Mouse (Mus musculus): ENCODE results near the gene Rbm25. TPM values are rescaled to one million over a fixed set of nuclear protein-coding genes. Genes with fewer than 3 reads are reported as not detected.
"Not testable (repeated sequence)": the region's sequence is repeated elsewhere in the genome, so short reads cannot be mapped to it uniquely, and the experiment has no call there.

The Rbm25 gene
- polyA plus RNA-seq, 1 experiment from 2014 or later: 115 TPM

GRCm38 (mm10) chr12:83596191-83596954, 34.7 kb upstream of the Rbm25 start:
- Histone ChIP-seq H3K27me3 (ENCODE audit: control insufficient read depth, insufficient read depth, low read length) (no peaks in the 10 kb centered on the region), H3K4me3 (ENCODE audit: low read depth, low read length) (peak overlapping the region; percentile 99), H3K9me3 (ENCODE audit: control insufficient read depth, low read length) (no peaks in the 10 kb centered on the region), H3K27ac (replicated peaks) (peak overlapping the region; percentile 95), H3K4me2 (replicated peaks; ENCODE audit: low read depth) (peak overlapping the region; percentile 70), H3K4me1 (replicated peaks; ENCODE audit: control insufficient read depth, insufficient read depth) (no peaks in the 10 kb centered on the region), H3K9ac (ENCODE audit: low read length) (peak overlapping the region; percentile 98), H3K36me3 (ENCODE audit: control insufficient read depth, insufficient read depth, low read length) (0 out of 2 replicates have a peak, but pooled peaks cover 2% of the 10 kb centered on the region)
- WGBS: 2% methylated on average over 20 of the region's 20 CpGs
- TF ChIP-seq CTCF (IDR thresholded peaks at IDR 0.05; ENCODE audit: low read depth) (no peak), EP300 (optimal IDR thresholded peaks at IDR 0.05) (no peak)
- DNase-seq (ENCODE audit: low spot score) (no peak), ATAC-seq (ENCODE audit: low FRiP score, low TSS enrichment) (no peak)

- no peaks in the 10 kb centered on the region for H3K36me3 ChIP-seq (ENCODE audit: control insufficient read depth, insufficient read depth, low read length)
- peak; percentile 96 for DNase-seq (ENCODE audit: low spot score)
- H3K4me3 ChIP-seq (ENCODE audit: low read depth, low read length): peak within 1 kb of the TSS; percentile 99
- TF ChIP-seq CTCF (IDR thresholded peaks at IDR 0.05; ENCODE audit: low read depth) (peak; percentile 26), EP300 (optimal IDR thresholded peaks at IDR 0.05) (no peak)
- no peaks in the 10 kb centered on the region for H3K27me3 ChIP-seq (ENCODE audit: control insufficient read depth, insufficient read depth, low read length)
- peak within 1 kb of the TSS; percentile 70 for H3K4me2 ChIP-seq (replicated peaks; ENCODE audit: low read depth)
- peak within 1 kb of the TSS; percentile 95 for H3K27ac ChIP-seq (replicated peaks)
- WGBS: under 1% methylated on average over 28 of the region's 28 CpGs
- no peaks in the 10 kb centered on the region for H3K4me1 ChIP-seq (replicated peaks; ENCODE audit: control insufficient read depth, insufficient read depth)
- H3K9ac ChIP-seq (ENCODE audit: low read length): peak within 1 kb of the TSS; percentile 98
- ATAC-seq (ENCODE audit: low FRiP score, low TSS enrichment): peak; percentile 99
- H3K9me3 ChIP-seq (ENCODE audit: control insufficient read depth, low read length): no peaks in the 10 kb centered on the region
Observed at GRCm38 (mm10) chr12:83597025-83597501, 34.0 kb upstream of the Rbm25 start, which contains the start of gene Zfyve1. Zfyve1 (minus strand) TSS chr12:83597222.

DNA sequence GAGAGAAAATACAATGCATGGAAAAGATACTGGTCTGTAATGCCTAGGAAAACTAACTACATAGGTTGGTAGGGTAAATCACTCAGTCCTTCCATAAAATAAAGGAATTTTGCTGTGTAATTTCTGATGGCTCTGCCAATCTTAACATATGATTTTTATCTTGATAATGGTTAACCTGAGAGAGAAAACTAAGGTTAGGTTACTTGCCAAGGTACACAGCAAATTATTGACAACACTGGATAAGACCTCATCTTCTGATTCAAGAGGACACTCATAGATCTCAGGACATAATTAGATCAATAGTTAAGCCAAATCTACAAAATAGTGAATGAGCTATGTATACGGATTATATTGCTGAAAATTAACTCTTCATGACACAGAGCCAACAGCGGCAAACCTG, 33.2 kb upstream of the Rbm25 start:
- ATAC-seq (ENCODE audit: low FRiP score, low TSS enrichment) (no peak), DNase-seq (ENCODE audit: low spot score) (no peak)
- H3K27me3 ChIP-seq (ENCODE audit: control insufficient read depth, insufficient read depth, low read length): no peaks in the 10 kb centered on the region
- H3K36me3 ChIP-seq (ENCODE audit: control insufficient read depth, insufficient read depth, low read length): no peaks in the 10 kb centered on the region
- H3K4me1 ChIP-seq (replicated peaks; ENCODE audit: control insufficient read depth, insufficient read depth): no peaks in the 10 kb centered on the region
- H3K27ac ChIP-seq (replicated peaks): no peak overlapping the region
- WGBS: 73% methylated on average over 2 of the region's 2 CpGs
- no peaks in the 10 kb centered on the region for H3K9me3 ChIP-seq (ENCODE audit: control insufficient read depth, low read length)
- H3K4me3 ChIP-seq (ENCODE audit: low read depth, low read length): no peak overlapping the region
- TF ChIP-seq CTCF (IDR thresholded peaks at IDR 0.05; ENCODE audit: low read depth) (no peak), EP300 (optimal IDR thresholded peaks at IDR 0.05) (no peak)
- no peak overlapping the region for H3K9ac ChIP-seq (ENCODE audit: low read length)
- H3K4me2 ChIP-seq (replicated peaks; ENCODE audit: low read depth): no peak overlapping the region

DNA sequence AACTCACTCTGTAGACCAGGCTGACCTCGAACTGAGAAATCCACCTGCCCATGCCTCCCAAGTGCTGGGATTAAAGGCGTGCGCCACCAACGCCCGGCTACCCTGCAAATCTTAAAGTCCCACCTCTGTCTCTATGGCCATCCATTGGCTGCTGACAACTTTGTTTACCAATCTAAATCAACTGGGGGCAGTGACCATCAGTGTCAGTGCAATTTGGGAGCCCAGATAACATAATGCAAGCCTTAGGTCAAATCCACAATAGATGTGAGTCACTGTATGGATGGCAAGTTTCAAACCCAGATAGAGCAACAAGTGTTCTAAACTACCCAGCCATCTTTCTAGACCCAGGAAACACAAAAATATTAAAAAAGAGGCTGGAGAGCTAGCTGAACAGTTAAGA, 28.8 kb upstream of the Rbm25 start:
- 84% methylated on average over 5 of the region's 5 CpGs for WGBS
- TF ChIP-seq CTCF (IDR thresholded peaks at IDR 0.05; ENCODE audit: low read depth) (no peak), EP300 (optimal IDR thresholded peaks at IDR 0.05) (no peak)
- H3K27me3 ChIP-seq (ENCODE audit: control insufficient read depth, insufficient read depth, low read length): no peaks in the 10 kb centered on the region
- no peak overlapping the region for H3K27ac ChIP-seq (replicated peaks)
- H3K4me1 ChIP-seq (replicated peaks; ENCODE audit: control insufficient read depth, insufficient read depth): no peaks in the 10 kb centered on the region
- ATAC-seq (ENCODE audit: low FRiP score, low TSS enrichment): no peak
- DNase-seq (ENCODE audit: low spot score): no peak
- H3K36me3 ChIP-seq (ENCODE audit: control insufficient read depth, insufficient read depth, low read length): no peaks in the 10 kb centered on the region
- no peak overlapping the region for H3K9ac ChIP-seq (ENCODE audit: low read length)
- no peak overlapping the region for H3K4me2 ChIP-seq (replicated peaks; ENCODE audit: low read depth)
- no peaks in the 10 kb centered on the region for H3K9me3 ChIP-seq (ENCODE audit: control insufficient read depth, low read length)
- H3K4me3 ChIP-seq (ENCODE audit: low read depth, low read length): no peak overlapping the region

DNA sequence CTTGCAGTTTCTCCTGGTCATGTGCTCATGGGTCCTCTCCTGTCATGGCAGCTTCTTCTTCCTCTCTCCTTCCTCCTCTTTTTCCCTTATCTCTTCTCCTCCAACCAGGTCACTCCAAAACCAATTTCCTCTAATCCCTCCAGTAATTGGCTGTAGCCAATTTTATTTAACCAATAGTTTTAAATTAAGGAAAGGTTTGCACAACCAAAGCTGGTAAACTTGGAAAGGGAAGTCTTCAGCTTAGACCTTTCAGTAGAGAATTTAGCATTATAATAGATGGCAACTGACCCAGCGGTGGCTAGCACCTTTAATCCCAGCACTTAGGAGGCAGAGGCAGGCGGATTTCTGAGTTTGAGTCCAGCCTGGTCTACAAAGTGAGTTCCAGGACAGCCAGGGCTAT, 24.6 kb upstream of the Rbm25 start:
- not testable (repeated sequence) for H3K36me3 ChIP-seq (ENCODE audit: control insufficient read depth, insufficient read depth, low read length); ATAC-seq (ENCODE audit: low FRiP score, low TSS enrichment); H3K9me3 ChIP-seq (ENCODE audit: control insufficient read depth, low read length); H3K27ac ChIP-seq (replicated peaks); DNase-seq (ENCODE audit: low spot score); H3K9ac ChIP-seq (ENCODE audit: low read length); H3K4me3 ChIP-seq (ENCODE audit: low read depth, low read length); H3K27me3 ChIP-seq (ENCODE audit: control insufficient read depth, insufficient read depth, low read length); H3K4me2 ChIP-seq (replicated peaks; ENCODE audit: low read depth); H3K4me1 ChIP-seq (replicated peaks; ENCODE audit: control insufficient read depth, insufficient read depth)
- 91% methylated on average over 2 of the region's 2 CpGs for WGBS

GRCm38 (mm10) chr12:83617261-83617660, 13.8 kb upstream of the Rbm25 start:
- Histone ChIP-seq H3K4me2 (replicated peaks; ENCODE audit: low read depth) (no peak overlapping the region), H3K9ac (ENCODE audit: low read length) (no peak overlapping the region), H3K27ac (replicated peaks) (no peak overlapping the region), H3K9me3 (ENCODE audit: control insufficient read depth, low read length) (no peaks in the 10 kb centered on the region), H3K27me3 (ENCODE audit: control insufficient read depth, insufficient read depth, low read length) (no peaks in the 10 kb centered on the region), H3K4me3 (ENCODE audit: low read depth, low read length) (no peak overlapping the region), H3K4me1 (replicated peaks; ENCODE audit: control insufficient read depth, insufficient read depth) (no peaks in the 10 kb centered on the region), H3K36me3 (ENCODE audit: control insufficient read depth, insufficient read depth, low read length) (no peaks in the 10 kb centered on the region)
- DNase-seq (ENCODE audit: low spot score): no peak
- no peak for TF ChIP-seq CTCF (IDR thresholded peaks at IDR 0.05; ENCODE audit: low read depth)
- TF ChIP-seq EP300 (optimal IDR thresholded peaks at IDR 0.05): no peak
- WGBS: 89% methylated on average over 5 of the region's 5 CpGs
- no peak for ATAC-seq (ENCODE audit: low FRiP score, low TSS enrichment)
